Mouse (Mus musculus) CD4-positive, CD25-positive, alpha-beta regulatory T cell, adult 2 months (primary cell): ENCODE measurements around the gene Ccn1.

Experiments
- DNase-seq: peaks from one replicate; pipeline ENCODE4 v3.0.0-alpha.2; 2012; ENCODE audit warnings: low read depth, low spot score

Gene Ccn1

GRCm38 (mm10) chr3:145650298-145651011, 674 bp upstream of the Ccn1 start:
- no peak for DNase-seq

- DNase-seq, result no peak
Measured at GRCm38 (mm10) chr3:145648991-145649851, 560 bp downstream of the Ccn1 start.

- no peak for DNase-seq
Measured at GRCm38 (mm10) chr3:145648097-145648931, 1.5 kb downstream of the Ccn1 start.

- no peak for DNase-seq
Measured at GRCm38 (mm10) chr3:145647416-145647815, 2.4 kb downstream of the Ccn1 start.

- no peak for DNase-seq
Measured at GRCm38 (mm10) chr3:145646666-145647065, 3.1 kb downstream of the Ccn1 start.

GRCm38 (mm10) chr3:145646009-145646408, 3.8 kb downstream of the Ccn1 start:
- DNase-seq, result no peak

- DNase-seq, result no peak
Measured at GRCm38 (mm10) chr3:145645463-145645862, 4.3 kb downstream of the Ccn1 start.

- no peak for DNase-seq
Measured at GRCm38 (mm10) chr3:145642861-145643260, 6.9 kb downstream of the Ccn1 start.

- DNase-seq, result no peak
Measured at GRCm38 (mm10) chr3:145641878-145642277, 7.9 kb downstream of the Ccn1 start.

GRCm38 (mm10) chr3:145641036-145641685, 8.6 kb downstream of the Ccn1 start:
- no peak for DNase-seq

- DNase-seq, result no peak
Measured at GRCm38 (mm10) chr3:145640583-145640982, 9.2 kb downstream of the Ccn1 start.

- no peak for DNase-seq
Measured at GRCm38 (mm10) chr3:145640170-145640569, 9.6 kb downstream of the Ccn1 start.

- DNase-seq, result no peak
Measured at GRCm38 (mm10) chr3:145634002-145634710, 15.6 kb downstream of the Ccn1 start.

GRCm38 (mm10) chr3:145632888-145633287, 16.9 kb downstream of the Ccn1 start:
- no peak for DNase-seq

- DNase-seq, result no peak
Measured at GRCm38 (mm10) chr3:145628643-145629042, 21.1 kb downstream of the Ccn1 start.

- DNase-seq, result no peak
Measured at GRCm38 (mm10) chr3:145627830-145628229, 22.0 kb downstream of the Ccn1 start.

GRCm38 (mm10) chr3:145626063-145626462, 23.7 kb downstream of the Ccn1 start:
- no peak for DNase-seq

GRCm38 (mm10) chr3:145625546-145625945, 24.2 kb downstream of the Ccn1 start:
- no peak for DNase-seq

GRCm38 (mm10) chr3:145624786-145625185, 25.0 kb downstream of the Ccn1 start:
- no peak for DNase-seq

- no peak for DNase-seq
Measured at GRCm38 (mm10) chr3:145623047-145623446, 26.7 kb downstream of the Ccn1 start.

- DNase-seq, result no peak
Measured at GRCm38 (mm10) chr3:145621209-145621608, 28.6 kb downstream of the Ccn1 start.
